Mouse (Mus musculus) heart, postnatal 0 days (tissue): ENCODE data around the gene Midn.

Source experiments
- CTCF ChIP-seq: IDR thresholded peaks from 2 replicates; pipeline ENCODE4 v1.5.1; 2016; ENCODE audit warnings: antibody characterized with exemption, control low read depth, low read depth
- EP300 ChIP-seq: IDR thresholded peaks from 2 replicates; pipeline ENCODE4 v1.6.1; 2016; ENCODE audit warnings: antibody characterized with exemption, low read depth

GRCm38 (mm10) chr10:80149291-80150225 lies 1.5 kb downstream of the Midn start:
- no peak for TF ChIP-seq CTCF
- TF ChIP-seq EP300, result peak; percentile 54
